In genomic region chr9:22411002-22411857, GRCm38 (mm10) we compare ENCODE assay signal across 8 mouse cellular contexts. TPM values are rescaled to one million over a fixed set of nuclear protein-coding genes. Genes with fewer than 3 reads are reported as not detected.
DNase-seq lines count a peak whose midpoint lies in the region; ATAC-seq and TF ChIP-seq lines count a peak whose summit lies in the region.

Gene 9530077C05Rik, plus strand, starts transcription at chr9:22411513.

- no peaks in the 10 kb centered on the region for H3K4me1 ChIP-seq in ES-Bruce4 (ENCODE audit: control insufficient read depth, insufficient read depth, low read length)
- H3K4me1 ChIP-seq in forebrain, embryonic 12.5 days, result no peaks in the 10 kb centered on the region
- peaks cover 3% of the 10 kb centered on the region for H3K4me1 ChIP-seq in heart, postnatal 0 days (ENCODE audit: control insufficient read depth, insufficient read depth)
- H3K4me1 ChIP-seq in liver, embryonic 14.5 days (replicated peaks; ENCODE audit: control insufficient read depth in 2 of 2, insufficient read depth in 2 of 2, low read length in 1 of 2), result no peaks in the 10 kb centered on the region
- H3K4me1 ChIP-seq in stomach, embryonic 15.5 days, result no peaks in the 10 kb centered on the region

- H3K4me3 ChIP-seq in ES-Bruce4 (ENCODE audit: low read depth, low read length), result peak within 1 kb of the TSS; percentile 64
- peak within 1 kb of the TSS; percentile 58 for H3K4me3 ChIP-seq in forebrain, embryonic 12.5 days (replicated peaks)
- peak within 1 kb of the TSS; percentile 53 for H3K4me3 ChIP-seq in heart, postnatal 0 days (ENCODE audit: low read depth, low read length)
- H3K4me3 ChIP-seq in liver, embryonic 14.5 days (ENCODE audit: insufficient read depth in 1 of 2, low read depth in 2 of 2, low read length in 2 of 2), result peak within 1 kb of the TSS; percentile 56 to 66
- peak within 1 kb of the TSS; percentile 60 for H3K4me3 ChIP-seq in stomach, embryonic 15.5 days (replicated peaks)

- ATAC-seq in forebrain, embryonic 12.5 days (ENCODE audit: low FRiP score), result peak; percentile 99
- ATAC-seq in heart, postnatal 0 days (ENCODE audit: insufficient read depth, low read depth), result peak; percentile 99
- peak; percentile 99 for ATAC-seq in liver, embryonic 14.5 days (ENCODE audit: insufficient read depth)
- peak; percentile 98 for ATAC-seq in stomach, embryonic 15.5 days (ENCODE audit: insufficient read depth, low FRiP score, low read depth)

- H3K27ac ChIP-seq in ES-Bruce4 (ENCODE audit: insufficient read depth, low read length), result no peak within 1 kb of the TSS
- 0 out of 2 replicates have a peak within 1 kb of the TSS, but pooled peaks have one; percentile 42 for H3K27ac ChIP-seq in forebrain, embryonic 12.5 days
- no peak within 1 kb of the TSS for H3K27ac ChIP-seq in heart, postnatal 0 days (ENCODE audit: low read depth)
- H3K27ac ChIP-seq in liver, embryonic 14.5 days, result no peak within 1 kb of the TSS
- no peak within 1 kb of the TSS for H3K27ac ChIP-seq in stomach, embryonic 15.5 days

- H3K9me3 ChIP-seq in ES-Bruce4 (replicated peaks; ENCODE audit: control insufficient read depth, insufficient read depth, low read length, poor library complexity, severe bottlenecking), result no peaks in the 10 kb centered on the region
- no peaks in the 10 kb centered on the region for H3K9me3 ChIP-seq in forebrain, embryonic 12.5 days
- H3K9me3 ChIP-seq in heart, postnatal 0 days (replicated peaks; ENCODE audit: control insufficient read depth, low read length), result no peaks in the 10 kb centered on the region
- no peaks in the 10 kb centered on the region for H3K9me3 ChIP-seq in liver, embryonic 14.5 days (ENCODE audit: control insufficient read depth, low read length)
- no peaks in the 10 kb centered on the region for H3K9me3 ChIP-seq in stomach, embryonic 15.5 days

- H3K9ac ChIP-seq in ES-Bruce4 (ENCODE audit: low read depth, poor library complexity, severe bottlenecking), result peak within 1 kb of the TSS; percentile 3; the same call in 1 of the 2 replicates
- peak within 1 kb of the TSS; percentile 68 for H3K9ac ChIP-seq in forebrain, embryonic 12.5 days
- H3K9ac ChIP-seq in heart, postnatal 0 days (replicated peaks; ENCODE audit: low read depth, low read length), result peak within 1 kb of the TSS; percentile 48; the same call in 1 of the 2 replicates
- H3K9ac ChIP-seq in liver, embryonic 14.5 days (replicated peaks), result peak within 1 kb of the TSS; percentile 60
- H3K9ac ChIP-seq in stomach, embryonic 15.5 days, result peak within 1 kb of the TSS; percentile 41

- no peak for TF ChIP-seq POLR2A in ES-Bruce4 (IDR thresholded peaks at IDR 0.05; ENCODE audit: insufficient read depth, low read length)

- peak; percentile 91 for TF ChIP-seq CTCF in ES-Bruce4 (IDR thresholded peaks at IDR 0.05; ENCODE audit: low read depth, low read length)
- TF ChIP-seq CTCF in heart, postnatal 0 days (IDR thresholded peaks at IDR 0.05; ENCODE audit: low read depth), result peak; percentile 94
- peak; percentile 99 for TF ChIP-seq CTCF in liver, embryonic 14.5 days (IDR thresholded peaks at IDR 0.05; ENCODE audit: low read depth)

- peak within 1 kb of the TSS; percentile 77 for H3K4me2 ChIP-seq in forebrain, embryonic 12.5 days
- peak within 1 kb of the TSS; percentile 66 for H3K4me2 ChIP-seq in heart, postnatal 0 days (ENCODE audit: low read depth, low read length)
- H3K4me2 ChIP-seq in liver, embryonic 14.5 days (ENCODE audit: low read depth), result peak within 1 kb of the TSS; percentile 76
- peak within 1 kb of the TSS; percentile 89 for H3K4me2 ChIP-seq in stomach, embryonic 15.5 days

- TF ChIP-seq EP300 in ES-Bruce4 (IDR thresholded peaks at IDR 0.05; ENCODE audit: insufficient read depth, low read depth, low read length), result 0 out of 2 replicates have a peak, but pooled peaks have one; percentile 45
- TF ChIP-seq EP300 in heart, postnatal 0 days (IDR thresholded peaks at IDR 0.05; ENCODE audit: low read depth), result no peak
- no peak for TF ChIP-seq EP300 in liver, embryonic 14.5 days (IDR thresholded peaks at IDR 0.05; ENCODE audit: low read depth)

- 2% methylated on average over 43 of the region's 43 CpGs for WGBS in forebrain, embryonic 12.5 days
- 1% methylated on average over 43 of the region's 43 CpGs for WGBS in heart, postnatal 0 days
- under 1% methylated on average over 43 of the region's 43 CpGs for WGBS in liver, embryonic 14.5 days (ENCODE audit: insufficient replicate concordance)
- under 1% methylated on average over 43 of the region's 43 CpGs for WGBS in stomach, embryonic 15.5 days

- peak; percentile 95 for DNase-seq in c-Kit-positive CD71-positive TER-119-positive erythroid progenitor cells, embryonic 14.5 days (ENCODE audit: low spot score)
- DNase-seq in heart, postnatal 0 days (ENCODE audit: low spot score), result peak; percentile 95
- peak; percentile 98 to 99 for DNase-seq in kidney, postnatal 36 days
- peak; percentile 93 to 95 (median 94) for DNase-seq in liver, embryonic 14.5 days (ENCODE audit: low read depth in 3 of 3, low spot score in 3 of 3)
- DNase-seq in neural tube, embryonic 10.5 days (ENCODE audit: extremely low spot score, low spot score), result peak; percentile 94

- H3K36me3 ChIP-seq in ES-Bruce4 (ENCODE audit: control insufficient read depth, insufficient read depth, low read length, poor library complexity, severe bottlenecking), result no peaks in the 10 kb centered on the region
- H3K36me3 ChIP-seq in forebrain, embryonic 12.5 days (replicated peaks), result no peaks in the 10 kb centered on the region
- no peaks in the 10 kb centered on the region for H3K36me3 ChIP-seq in heart, postnatal 0 days (replicated peaks; ENCODE audit: control insufficient read depth, insufficient read depth, low read length)
- H3K36me3 ChIP-seq in liver, embryonic 14.5 days (replicated peaks; ENCODE audit: control insufficient read depth, insufficient read depth, low read depth), result no peaks in the 10 kb centered on the region
- H3K36me3 ChIP-seq in stomach, embryonic 15.5 days, result no peaks in the 10 kb centered on the region

- H3K27me3 ChIP-seq in ES-Bruce4 (ENCODE audit: control insufficient read depth, insufficient read depth, low read length, poor library complexity, severe bottlenecking), result no peaks in the 10 kb centered on the region
- H3K27me3 ChIP-seq in forebrain, embryonic 12.5 days, result no peaks in the 10 kb centered on the region
- no peaks in the 10 kb centered on the region for H3K27me3 ChIP-seq in heart, postnatal 0 days (ENCODE audit: control insufficient read depth, insufficient read depth, low read length)
- no peaks in the 10 kb centered on the region for H3K27me3 ChIP-seq in liver, embryonic 14.5 days (ENCODE audit: control insufficient read depth, insufficient read depth, low read length)
- H3K27me3 ChIP-seq in stomach, embryonic 15.5 days (replicated peaks), result no peaks in the 10 kb centered on the region

RNA-seq across cellular contexts. Expression of gene 9530077C05Rik, which starts in this region (rescaled TPM):
- polyA plus RNA-seq in ES-Bruce4 (2011; ENCODE audit: insufficient read depth, insufficient read length, low read depth, missing spikeins), result 2.7 and 3.8 TPM in 2 replicates
- polyA plus RNA-seq in forebrain, embryonic 12.5 days (2016; fragmentation: Nextera tagmentation; extraction: Ambion mirVana), result 10.2 and 12.1 TPM in 2 replicates
- total RNA-seq in heart, postnatal 0 days (2014; rRNA removed; ENCODE audit: low replicate concordance), result 0.69 and 1.6 TPM in 2 replicates
- polyA plus RNA-seq in heart, postnatal 0 days (2015; fragmentation: Nextera tagmentation; extraction: Ambion mirVana), result 0.62 and 0.85 TPM in 2 replicates
- 0.89 and 1.1 TPM in 2 replicates for polyA plus RNA-seq in liver, embryonic 14.5 days (2012; rRNA removed)
- polyA plus RNA-seq in liver, embryonic 14.5 days (2014; fragmentation: Nextera tagmentation; extraction: Ambion mirVana), result 1.5 and 1.8 TPM in 2 replicates
- polyA plus RNA-seq in stomach, embryonic 15.5 days (2015; fragmentation: Nextera tagmentation; extraction: Ambion mirVana), result 4.0 and 5.6 TPM in 2 replicates

Comparison
In these comparisons a context has a peak if more than half of its experiments do, and no peak if none do; other contexts are left out.
1. H3K9ac ChIP-seq: peak in every context shown above with its lines; median percentile 68 in forebrain, embryonic 12.5 days; 60 in liver, embryonic 14.5 days; 48 in heart, postnatal 0 days; 41 in stomach, embryonic 15.5 days; 3 in ES-Bruce4.